Mouse (Mus musculus): ENCODE measurements at regions not wholly inside any gene's neighbourhood (a gene's known extent, or its start where the extent isn't known, plus 50 kb on each side); places are given as distances from the start of the nearest gene placed in this dataset.

GRCm38 (mm10) chr12:35308537-35308936 lies 226.3 kb downstream of the Ahr start:
- no peak overlapping the region for H3K4me3 ChIP-seq (ENCODE audit: control insufficient read depth in 1 of 2, insufficient read depth in 1 of 2, low read depth in 2 of 2, low read length in 2 of 2)
- H3K27ac ChIP-seq (ENCODE audit: control insufficient read depth, low read depth, low read length), result no peak overlapping the region
- no peaks in the 10 kb centered on the region for H3K4me1 ChIP-seq (ENCODE audit: control insufficient read depth in 1 of 2, insufficient read depth in 2 of 2, low read length in 2 of 2)
- no peaks in the 10 kb centered on the region for H3K79me2 ChIP-seq (ENCODE audit: control insufficient read depth, insufficient read depth, low read length, poor library complexity)
- H3K9me3 ChIP-seq (replicated peaks; ENCODE audit: insufficient read depth, low read length), result no peaks in the 10 kb centered on the region
- TF ChIP-seq GATA1 (IDR thresholded peaks at IDR 0.05; ENCODE audit: low read depth, low read length) (no peak), TCF12 (IDR thresholded peaks at IDR 0.05; ENCODE audit: low read depth, low read length) (no peak), E2F4 (IDR thresholded peaks at IDR 0.05; ENCODE audit: borderline replicate concordance, low read depth, low read length) (no peak), CTCF (IDR thresholded peaks at IDR 0.05 in 2 of 3, conservative IDR thresholded peaks at IDR 0.05 in 1 of 3; ENCODE audit: control insufficient read depth in 1 of 3, insufficient read depth in 1 of 3, low read depth in 2 of 3, low read length in 3 of 3, poor library complexity in 1 of 3, severe bottlenecking in 1 of 3) (peak in 1 of 3 experiments; percentile 7; a peak in 1 of 6 replicates), EP300 (IDR thresholded peaks at IDR 0.05; ENCODE audit: low read depth in 1 of 2, low read length in 2 of 2) (no peak)
- peak; percentile 3 for DNase-seq (ENCODE audit: low read depth, low spot score)
- H3K36me3 ChIP-seq (ENCODE audit: control insufficient read depth in 1 of 2, insufficient read depth in 2 of 2, low read length in 2 of 2), result no peaks in the 10 kb centered on the region
- H3K9ac ChIP-seq (ENCODE audit: control insufficient read depth, low read depth, low read length, poor library complexity, severe bottlenecking), result no peak overlapping the region
- H3K27me3 ChIP-seq (ENCODE audit: control insufficient read depth in 1 of 2, insufficient read depth in 2 of 2, low read length in 2 of 2), result no peaks in the 10 kb centered on the region

- no peak overlapping the region for H3K9ac ChIP-seq (ENCODE audit: control insufficient read depth, low read depth, low read length, poor library complexity, severe bottlenecking)
- no peak overlapping the region for H3K4me3 ChIP-seq (ENCODE audit: control insufficient read depth in 1 of 2, insufficient read depth in 1 of 2, low read depth in 2 of 2, low read length in 2 of 2)
- H3K27ac ChIP-seq (ENCODE audit: control insufficient read depth, low read depth, low read length), result no peak overlapping the region
- H3K4me1 ChIP-seq (ENCODE audit: control insufficient read depth in 1 of 2, insufficient read depth in 2 of 2, low read length in 2 of 2), result no peaks in the 10 kb centered on the region
- no peaks in the 10 kb centered on the region for H3K36me3 ChIP-seq (ENCODE audit: control insufficient read depth in 1 of 2, insufficient read depth in 2 of 2, low read length in 2 of 2)
- no peaks in the 10 kb centered on the region for H3K9me3 ChIP-seq (replicated peaks; ENCODE audit: insufficient read depth, low read length)
- H3K79me2 ChIP-seq (ENCODE audit: control insufficient read depth, insufficient read depth, low read length, poor library complexity), result no peaks in the 10 kb centered on the region
- H3K27me3 ChIP-seq (ENCODE audit: control insufficient read depth in 1 of 2, insufficient read depth in 2 of 2, low read length in 2 of 2), result no peaks in the 10 kb centered on the region
- no peak for DNase-seq (ENCODE audit: low read depth, low spot score)
- TF ChIP-seq BHLHE40 (IDR thresholded peaks at IDR 0.05; ENCODE audit: borderline replicate concordance, low read depth, low read length) (no peak), NRF1 (IDR thresholded peaks at IDR 0.05; ENCODE audit: insufficient read depth, low read depth, low read length, poor library complexity, severe bottlenecking) (no peak)
These were observed 230.8 kb downstream of the Ahr start for GRCm38 (mm10) chr12:35303764-35304717.

- H3K27ac ChIP-seq (ENCODE audit: control insufficient read depth, low read depth, low read length), result no peak overlapping the region
- no peaks in the 10 kb centered on the region for H3K36me3 ChIP-seq (ENCODE audit: control insufficient read depth in 1 of 2, insufficient read depth in 2 of 2, low read length in 2 of 2)
- H3K4me1 ChIP-seq (ENCODE audit: control insufficient read depth in 1 of 2, insufficient read depth in 2 of 2, low read length in 2 of 2), result no peaks in the 10 kb centered on the region
- H3K79me2 ChIP-seq (ENCODE audit: control insufficient read depth, insufficient read depth, low read length, poor library complexity), result no peaks in the 10 kb centered on the region
- no peak overlapping the region for H3K9ac ChIP-seq (ENCODE audit: control insufficient read depth, low read depth, low read length, poor library complexity, severe bottlenecking)
- no peaks in the 10 kb centered on the region for H3K9me3 ChIP-seq (replicated peaks; ENCODE audit: insufficient read depth, low read length)
- H3K4me3 ChIP-seq (ENCODE audit: control insufficient read depth in 1 of 2, insufficient read depth in 1 of 2, low read depth in 2 of 2, low read length in 2 of 2), result no peak overlapping the region
- TF ChIP-seq ETS1 (IDR thresholded peaks at IDR 0.05; ENCODE audit: low read depth, low read length), result no peak
- TF ChIP-seq UBTF (IDR thresholded peaks at IDR 0.05; ENCODE audit: borderline replicate concordance, insufficient read depth, low read depth, low read length), result no peak
- TF ChIP-seq ZNF384 (IDR thresholded peaks at IDR 0.05; ENCODE audit: low read depth, low read length), result no peak
- TF ChIP-seq GABPA (IDR thresholded peaks at IDR 0.05; ENCODE audit: low read depth, low read length), result no peak
- no peak for TF ChIP-seq TAL1 (IDR thresholded peaks at IDR 0.05; ENCODE audit: low read length)
- TF ChIP-seq RCOR1 (IDR thresholded peaks at IDR 0.05; ENCODE audit: low read depth, low read length), result no peak
- no peak for TF ChIP-seq ZMIZ1 (IDR thresholded peaks at IDR 0.05; ENCODE audit: low read depth, low read length)
- TF ChIP-seq RAD21 (IDR thresholded peaks at IDR 0.05; ENCODE audit: low read depth, low read length), result no peak
- no peak for TF ChIP-seq JUND (IDR thresholded peaks at IDR 0.05; ENCODE audit: low read depth, low read length)
- no peak for TF ChIP-seq MEF2A (IDR thresholded peaks at IDR 0.05; ENCODE audit: extremely low read depth, insufficient replicate concordance, low read depth, low read length, poor library complexity, severe bottlenecking)
- TF ChIP-seq KAT2A (conservative IDR thresholded peaks at IDR 0.05; ENCODE audit: low read depth, low read length), result no peak
- TF ChIP-seq MAFK (IDR thresholded peaks at IDR 0.05; ENCODE audit: borderline replicate concordance, low read depth, low read length), result no peak
- no peak for TF ChIP-seq ELF1 (IDR thresholded peaks at IDR 0.05; ENCODE audit: low read depth, low read length)
- no peak for TF ChIP-seq POLR2AphosphoS5 (IDR thresholded peaks at IDR 0.05; ENCODE audit: borderline replicate concordance, low read depth, low read length)
- H3K27me3 ChIP-seq (ENCODE audit: control insufficient read depth in 1 of 2, insufficient read depth in 2 of 2, low read length in 2 of 2), result no peaks in the 10 kb centered on the region
- no peak for DNase-seq (ENCODE audit: low read depth, low spot score)
These were observed 231.7 kb downstream of the Ahr start for GRCm38 (mm10) chr12:35303188-35303587.
